Mouse (Mus musculus) forebrain, embryonic 12.5 days (tissue): ENCODE measurements around the gene Rps19bp1. TPM values are rescaled to one million over a fixed set of nuclear protein-coding genes. Genes with fewer than 3 reads are reported as not detected.
A peak's percentile ranks its signal among the peaks of the same experiment; 100 is the strongest.

Experiments used
- ATAC-seq: fragments of 200-750 bp; cut with Nextera tagmentation; 2 replicates; pipeline ENCODE4 v1.8.0; 2017; ENCODE audit warnings: moderate TSS enrichment; ENCODE audit not compliant: low FRiP score
- H3K27ac ChIP-seq: fragments of 300-500 bp; sonication (generic); 2 replicates; pipeline ENCODE4 v1.5.1; 2016; ENCODE audit warnings: mild to moderate bottlenecking
- H3K27me3 ChIP-seq: fragments of 300-500 bp; sonication (generic); 2 replicates; pipeline ENCODE4 v1.6.1; 2016; ENCODE audit warnings: mild to moderate bottlenecking
- H3K36me3 ChIP-seq: fragments of 300-500 bp; sonication (generic); replicated peaks from 2 replicates; pipeline ENCODE4 v1.6.1; 2016; ENCODE audit warnings: mild to moderate bottlenecking
- H3K4me1 ChIP-seq: fragments of 300-500 bp; sonication (generic); 2 replicates; pipeline ENCODE4 v1.6.1; 2016
- H3K4me2 ChIP-seq: fragments of 300-500 bp; sonication (generic); 2 replicates; pipeline ENCODE4 v1.6.1; 2016; ENCODE audit warnings: mild to moderate bottlenecking, moderate library complexity
- H3K4me3 ChIP-seq: fragments of 300-500 bp; sonication (generic); replicated peaks from 2 replicates; pipeline ENCODE4 v1.5.1; 2016; ENCODE audit warnings: mild to moderate bottlenecking
- H3K9ac ChIP-seq: fragments of 300-500 bp; sonication (generic); 2 replicates; pipeline ENCODE4 v1.6.1; 2016; ENCODE audit warnings: mild to moderate bottlenecking
- H3K9me3 ChIP-seq: fragments of 300-500 bp; sonication (generic); 2 replicates; pipeline ENCODE4 v1.6.1; 2016
- WGBS: fragments of 180-500 bp; shearing (Covaris S2); methylation state at CpG from one replicate; pipeline ENCODE4 v1.1.7; 2016; 5-methylcytosine and 5-hydroxymethylcytosine counted together
- polyA plus RNA-seq: library from polyadenylated mRNA; unstranded; fragments of >200 nt; fragmentation: Nextera tagmentation; extraction: Ambion mirVana; gene quantifications from 2 replicates; pipeline ENCODE4 v1.2.1, GENCODE M21; 2016

Gene Rps19bp1
- polyA plus RNA-seq, 1 experiment from 2014 or later = 65.2 TPM

- Histone ChIP-seq H3K4me2 (no peak overlapping the region), H3K9ac (no peak overlapping the region), H3K27me3 (no peaks in the 10 kb centered on the region), H3K4me3 (no peak overlapping the region), H3K27ac (no peak overlapping the region), H3K36me3 (no peaks in the 10 kb centered on the region), H3K9me3 (no peaks in the 10 kb centered on the region), H3K4me1 (peaks cover 7% of the 10 kb centered on the region)
- 74% methylated on average over 17 of the region's 17 CpGs for WGBS
- no peak for ATAC-seq
Observed at GRCm38 (mm10) chr15:80228071-80228800, 35.9 kb downstream of the Rps19bp1 start.

GRCm38 (mm10) chr15:80225796-80226195, 38.3 kb downstream of the Rps19bp1 start:
- Histone ChIP-seq H3K4me1 (peaks cover 4% of the 10 kb centered on the region; the same call in 1 of the 2 replicates), H3K4me2 (no peak overlapping the region), H3K4me3 (no peak overlapping the region), H3K36me3 (no peaks in the 10 kb centered on the region), H3K9ac (no peak overlapping the region), H3K27me3 (no peaks in the 10 kb centered on the region), H3K27ac (no peak overlapping the region), H3K9me3 (no peaks in the 10 kb centered on the region)
- ATAC-seq = no peak
- WGBS = 44% methylated on average over 2 of the region's 2 CpGs

GRCm38 (mm10) chr15:80225208-80225607, 38.9 kb downstream of the Rps19bp1 start:
- H3K27ac ChIP-seq = no peak overlapping the region
- no peaks in the 10 kb centered on the region for H3K9me3 ChIP-seq
- no peak overlapping the region for H3K4me3 ChIP-seq
- peaks cover 4% of the 10 kb centered on the region; the same call in 1 of the 2 replicates for H3K4me1 ChIP-seq
- no peaks in the 10 kb centered on the region for H3K27me3 ChIP-seq
- WGBS = 28% methylated on average over 9 of the region's 9 CpGs
- H3K4me2 ChIP-seq = no peak overlapping the region
- H3K36me3 ChIP-seq = no peaks in the 10 kb centered on the region
- ATAC-seq = no peak
- H3K9ac ChIP-seq = no peak overlapping the region

- Histone ChIP-seq H3K27ac (no peak overlapping the region), H3K36me3 (no peaks in the 10 kb centered on the region), H3K9me3 (no peaks in the 10 kb centered on the region), H3K4me3 (no peak overlapping the region), H3K27me3 (no peaks in the 10 kb centered on the region), H3K4me2 (no peak overlapping the region), H3K9ac (no peak overlapping the region), H3K4me1 (peaks cover 11% of the 10 kb centered on the region)
- 89% methylated on average over 7 of the region's 7 CpGs for WGBS
- ATAC-seq = no peak
Observed at GRCm38 (mm10) chr15:80223751-80224150, 40.4 kb downstream of the Rps19bp1 start.

- H3K4me1 ChIP-seq = peaks cover 7% of the 10 kb centered on the region
- H3K4me2 ChIP-seq = no peak overlapping the region
- 71% methylated on average over 8 of the region's 8 CpGs for WGBS
- H3K27me3 ChIP-seq = no peaks in the 10 kb centered on the region
- H3K9me3 ChIP-seq = no peaks in the 10 kb centered on the region
- no peak overlapping the region for H3K9ac ChIP-seq
- no peak overlapping the region for H3K4me3 ChIP-seq
- no peak for ATAC-seq
- peaks cover 4% of the 10 kb centered on the region for H3K36me3 ChIP-seq
- no peak overlapping the region for H3K27ac ChIP-seq
Observed at GRCm38 (mm10) chr15:80221031-80221430, 43.1 kb downstream of the Rps19bp1 start.

- Histone ChIP-seq H3K27me3 (no peaks in the 10 kb centered on the region), H3K4me2 (peak overlapping the region; percentile 4; the same call in 1 of the 2 replicates), H3K4me3 (no peak overlapping the region), H3K4me1 (peaks cover 7% of the 10 kb centered on the region), H3K36me3 (peaks cover 4% of the 10 kb centered on the region), H3K27ac (no peak overlapping the region; the same call in 1 of the 2 replicates), H3K9ac (no peak overlapping the region), H3K9me3 (no peaks in the 10 kb centered on the region)
- no peak for ATAC-seq
- 66% methylated on average over 4 of the region's 4 CpGs for WGBS
Observed at GRCm38 (mm10) chr15:80219705-80220657, 44.1 kb downstream of the Rps19bp1 start.

- Histone ChIP-seq H3K4me2 (peak overlapping the region; percentile 4; the same call in 1 of the 2 replicates), H3K4me3 (no peak overlapping the region), H3K4me1 (peaks cover 7% of the 10 kb centered on the region), H3K9me3 (no peaks in the 10 kb centered on the region), H3K27me3 (no peaks in the 10 kb centered on the region), H3K9ac (no peak overlapping the region), H3K36me3 (peaks cover 7% of the 10 kb centered on the region), H3K27ac (no peak overlapping the region; the same call in 1 of the 2 replicates)
- no peak for ATAC-seq
- 63% methylated on average over 14 of the region's 14 CpGs for WGBS
Observed at GRCm38 (mm10) chr15:80219211-80219610, 44.9 kb downstream of the Rps19bp1 start.

GRCm38 (mm10) chr15:80217476-80217875, 46.6 kb downstream of the Rps19bp1 start:
- Histone ChIP-seq H3K36me3 (peaks cover 13% of the 10 kb centered on the region), H3K27me3 (no peaks in the 10 kb centered on the region), H3K9me3 (no peaks in the 10 kb centered on the region), H3K9ac (no peak overlapping the region), H3K27ac (no peak overlapping the region), H3K4me1 (peaks cover 7% of the 10 kb centered on the region), H3K4me3 (no peak overlapping the region), H3K4me2 (no peak overlapping the region)
- WGBS = 95% methylated on average over 10 of the region's 10 CpGs
- ATAC-seq = no peak

GRCm38 (mm10) chr15:80216480-80216820, 47.7 kb downstream of the Rps19bp1 start:
- Histone ChIP-seq H3K9me3 (no peaks in the 10 kb centered on the region), H3K27me3 (no peaks in the 10 kb centered on the region), H3K4me1 (peaks cover 7% of the 10 kb centered on the region), H3K9ac (no peak overlapping the region), H3K4me2 (no peak overlapping the region), H3K36me3 (peaks cover 24% of the 10 kb centered on the region), H3K27ac (no peak overlapping the region), H3K4me3 (no peak overlapping the region)
- ATAC-seq = no peak
- WGBS = 75% methylated on average over 9 of the region's 9 CpGs

- Histone ChIP-seq H3K27ac (no peak overlapping the region), H3K4me3 (no peak overlapping the region), H3K27me3 (no peaks in the 10 kb centered on the region), H3K9ac (no peak overlapping the region), H3K4me1 (peaks cover 7% of the 10 kb centered on the region), H3K9me3 (no peaks in the 10 kb centered on the region), H3K4me2 (no peak overlapping the region), H3K36me3 (peaks cover 29% of the 10 kb centered on the region)
- WGBS = 15% methylated on average over 10 of the region's 10 CpGs
- no peak for ATAC-seq
Observed at GRCm38 (mm10) chr15:80215716-80216479, 48.2 kb downstream of the Rps19bp1 start.

- ATAC-seq = no peak
Observed at GRCm38 (mm10) chr15:80213688-80214087, 50.4 kb downstream of the Rps19bp1 start.

More at GRCm38 (mm10) chr15:80213688-80214087, 50.4 kb downstream of the Rps19bp1 start:
- no peak overlapping the region for H3K9ac ChIP-seq
- 0 out of 2 replicates have a peak, but pooled peaks cover under 1% of the 10 kb centered on the region for H3K4me1 ChIP-seq
- no peaks in the 10 kb centered on the region for H3K27me3 ChIP-seq
- H3K4me2 ChIP-seq = no peak overlapping the region
- no peak overlapping the region for H3K4me3 ChIP-seq
- H3K27ac ChIP-seq = no peak overlapping the region
- H3K9me3 ChIP-seq = no peaks in the 10 kb centered on the region
- peaks cover 32% of the 10 kb centered on the region for H3K36me3 ChIP-seq
